Mouse (Mus musculus): ENCODE measurements at regions not wholly inside any gene's neighbourhood (a gene's known extent, or its start where the extent isn't known, plus 50 kb on each side); places are given as distances from the start of the nearest gene placed in this dataset.

DNA sequence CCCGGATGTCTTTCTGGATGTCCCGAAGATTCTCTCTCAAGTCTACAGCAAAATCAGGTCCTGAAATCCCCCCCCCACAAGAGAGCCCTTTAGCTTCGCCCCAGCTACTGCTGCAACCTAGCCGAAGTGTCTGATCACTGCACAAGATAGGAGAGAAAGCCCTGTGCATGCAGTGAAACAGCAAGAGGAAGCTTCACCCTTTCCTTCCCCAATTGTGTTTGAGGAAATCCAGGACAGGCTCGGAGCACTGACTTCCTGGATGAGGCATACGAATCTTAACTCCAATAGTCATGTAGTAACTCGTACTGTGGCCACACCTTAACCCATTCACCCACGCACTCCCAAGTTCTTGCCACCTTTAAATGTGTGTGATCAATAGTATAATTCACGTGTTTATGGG is 82.7 kb upstream of the 4933415F23Rik start:
- no peak for TF ChIP-seq POLR2A (IDR thresholded peaks at IDR 0.05; ENCODE audit: extremely low read depth, insufficient read depth, low read length)
- TF ChIP-seq CTCF (IDR thresholded peaks at IDR 0.05; ENCODE audit: extremely low read depth, insufficient read depth, low read length): no peak
